Mouse (Mus musculus) lung, adult 18-20 months (tissue): ENCODE measurements around the gene Hivep2.

Experiments
- DNase-seq, 2 experiments: peaks; one replicate each; pipeline ENCODE4 v3.0.0; 2022; ENCODE audit warnings: mixed read lengths in 2 of 2

The Hivep2 gene

GRCm38 (mm10) chr10:14085882-14086515 is 120.1 kb downstream of the Hivep2 start:
- DNase-seq, result peak in 1 of 2 experiments; percentile 24

- no peak for DNase-seq
These were observed 121.4 kb downstream of the Hivep2 start for GRCm38 (mm10) chr10:14087316-14087715.

GRCm38 (mm10) chr10:14089488-14089887 is 123.6 kb downstream of the Hivep2 start:
- no peak for DNase-seq

GRCm38 (mm10) chr10:14094033-14094432 is 128.2 kb downstream of the Hivep2 start:
- DNase-seq, result no peak

GRCm38 (mm10) chr10:14096045-14096444 is 130.2 kb downstream of the Hivep2 start:
- no peak for DNase-seq

- no peak for DNase-seq
These were observed 133.3 kb downstream of the Hivep2 start for GRCm38 (mm10) chr10:14099182-14099581.

- DNase-seq, result no peak
These were observed 134.2 kb downstream of the Hivep2 start for GRCm38 (mm10) chr10:14100041-14100440.

GRCm38 (mm10) chr10:14100847-14101246 is 135.0 kb downstream of the Hivep2 start:
- no peak for DNase-seq

- no peak for DNase-seq
These were observed 136.1 kb downstream of the Hivep2 start for GRCm38 (mm10) chr10:14101966-14102365.

GRCm38 (mm10) chr10:14107980-14108671 is 142.3 kb downstream of the Hivep2 start:
- no peak for DNase-seq

- no peak for DNase-seq
These were observed 150.0 kb downstream of the Hivep2 start for GRCm38 (mm10) chr10:14115846-14116245.

GRCm38 (mm10) chr10:14116978-14117377 is 151.1 kb downstream of the Hivep2 start:
- no peak for DNase-seq

GRCm38 (mm10) chr10:14119201-14119600 is 153.3 kb downstream of the Hivep2 start:
- DNase-seq, result no peak

- DNase-seq, result no peak
These were observed 154.6 kb downstream of the Hivep2 start for GRCm38 (mm10) chr10:14120512-14120911.

GRCm38 (mm10) chr10:14127826-14128225 is 162.0 kb downstream of the Hivep2 start:
- no peak for DNase-seq

- DNase-seq, result no peak
These were observed 164.4 kb downstream of the Hivep2 start for GRCm38 (mm10) chr10:14130270-14130669.

- no peak for DNase-seq
These were observed 165.4 kb downstream of the Hivep2 start for GRCm38 (mm10) chr10:14131307-14131706.

- DNase-seq, result no peak
These were observed 166.2 kb downstream of the Hivep2 start for GRCm38 (mm10) chr10:14132061-14132460.

- no peak for DNase-seq
These were observed 167.1 kb downstream of the Hivep2 start for GRCm38 (mm10) chr10:14132937-14133336.

- no peak for DNase-seq
These were observed 172.8 kb downstream of the Hivep2 start for GRCm38 (mm10) chr10:14138663-14139062.

GRCm38 (mm10) chr10:14144840-14145239 is 179.0 kb downstream of the Hivep2 start:
- DNase-seq, result no peak

- DNase-seq, result no peak
These were observed 199.0 kb downstream of the Hivep2 start for GRCm38 (mm10) chr10:14164829-14165228.

GRCm38 (mm10) chr10:14168197-14168844 is 202.4 kb downstream of the Hivep2 start:
- no peak for DNase-seq
